Mouse (Mus musculus) heart, embryonic 15.5 days (tissue): Measurements from ENCODE around the gene Taok2. TPM values are rescaled to one million over a fixed set of nuclear protein-coding genes. Genes with fewer than 3 reads are reported as not detected.
"Not testable (repeated sequence)": the region's sequence is repeated elsewhere in the genome, so short reads cannot be mapped to it uniquely, and the experiment has no call there.

ENCODE experiments used
- ATAC-seq: fragments of 200-750 bp; cut with Nextera tagmentation; replicated peaks from 2 replicates; pipeline ENCODE4 v1.8.0; 2017; ENCODE audit warnings: low read depth, moderate TSS enrichment; ENCODE audit not compliant: insufficient number of reproducible peaks, insufficient read depth, low FRiP score
- H3K27ac ChIP-seq: fragments of 300-500 bp; sonication (generic); 2 replicates; pipeline ENCODE4 v1.5.1; 2015; ENCODE audit warnings: mild to moderate bottlenecking, inconsistent platforms
- H3K27me3 ChIP-seq: fragments of 300-500 bp; sonication (generic); 2 replicates; pipeline ENCODE4 v1.6.1; 2015; ENCODE audit warnings: inconsistent platforms
- H3K36me3 ChIP-seq: fragments of 300-500 bp; sonication (generic); 2 replicates; pipeline ENCODE4 v1.6.1; 2015; ENCODE audit warnings: mild to moderate bottlenecking, inconsistent platforms
- H3K4me1 ChIP-seq: fragments of 300-500 bp; sonication (generic); replicated peaks from 2 replicates; pipeline ENCODE4 v1.6.1; 2015; ENCODE audit warnings: inconsistent platforms
- H3K4me2 ChIP-seq: fragments of 300-500 bp; sonication (generic); 2 replicates; pipeline ENCODE4 v1.6.1; 2015; ENCODE audit warnings: inconsistent platforms, mild to moderate bottlenecking, moderate library complexity
- H3K4me3 ChIP-seq: fragments of 300-500 bp; sonication (generic); 2 replicates; pipeline ENCODE4 v1.5.1; 2015; ENCODE audit warnings: mild to moderate bottlenecking, inconsistent platforms
- H3K9ac ChIP-seq: fragments of 300-500 bp; sonication (generic); 2 replicates; pipeline ENCODE4 v1.6.1; 2015; ENCODE audit warnings: mild to moderate bottlenecking, inconsistent platforms
- H3K9me3 ChIP-seq: fragments of 300-500 bp; sonication (generic); replicated peaks from 2 replicates; pipeline ENCODE4 v1.6.1; 2016; ENCODE audit warnings: inconsistent platforms
- WGBS: fragments of 180-500 bp; shearing (Covaris S2); methylation state at CpG from one replicate; pipeline ENCODE4 v1.1.7; 2015; ENCODE audit warnings: mixed read lengths; 5-methylcytosine and 5-hydroxymethylcytosine counted together
- polyA plus RNA-seq: library from polyadenylated mRNA; unstranded; fragments of >200 nt; fragmentation: Nextera tagmentation; extraction: Ambion mirVana; gene quantifications from 2 replicates; pipeline ENCODE4 v1.2.1, GENCODE M21; 2015

The Taok2 gene
- polyA plus RNA-seq = 29.0 and 36.4 TPM in 2 replicates

GRCm38 (mm10) chr7:126884286-126885164, at the start of gene Taok2:
Gene Taok2 (minus strand): TSS chr7:126884703.
- Histone ChIP-seq H3K27me3 (no peaks in the 10 kb centered on the region), H3K27ac (peak within 1 kb of the TSS; percentile 96), H3K4me1 (peaks cover 36% of the 10 kb centered on the region), H3K36me3 (peaks cover 8% of the 10 kb centered on the region), H3K9me3 (no peaks in the 10 kb centered on the region), H3K4me2 (peak within 1 kb of the TSS; percentile 98), H3K4me3 (peak within 1 kb of the TSS; percentile 83), H3K9ac (peak within 1 kb of the TSS; percentile 89)
- under 1% methylated on average over 56 of the region's 56 CpGs for whole genome bisulfite sequencing
- peak; percentile 96 for ATAC-seq

- no peak overlapping the region for H3K27ac ChIP-seq
- H3K4me1 ChIP-seq = peaks cover 10% of the 10 kb centered on the region
- ATAC-seq = no peak
- no peak overlapping the region for H3K4me3 ChIP-seq
- H3K36me3 ChIP-seq = peaks cover 16% of the 10 kb centered on the region
- WGBS = 74% methylated on average over 2 of the region's 2 CpGs
- H3K9me3 ChIP-seq = no peaks in the 10 kb centered on the region
- H3K27me3 ChIP-seq = no peaks in the 10 kb centered on the region
- H3K4me2 ChIP-seq = no peak overlapping the region
- no peak overlapping the region for H3K9ac ChIP-seq
Observed at GRCm38 (mm10) chr7:126932652-126933051, 48.1 kb upstream of the Taok2 start.

GRCm38 (mm10) chr7:126929046-126929445, 44.5 kb upstream of the Taok2 start:
- H3K27ac ChIP-seq = peak overlapping the region; percentile 77
- 0% methylated on average over 27 of the region's 27 CpGs for WGBS
- H3K9me3 ChIP-seq = no peaks in the 10 kb centered on the region
- no peaks in the 10 kb centered on the region for H3K27me3 ChIP-seq
- peaks cover 9% of the 10 kb centered on the region for H3K36me3 ChIP-seq
- H3K9ac ChIP-seq = peak overlapping the region; percentile 94
- H3K4me3 ChIP-seq = peak overlapping the region; percentile 93
- H3K4me2 ChIP-seq = peak overlapping the region; percentile 97
- ATAC-seq = peak; percentile 45
- H3K4me1 ChIP-seq = peaks cover 10% of the 10 kb centered on the region

- Histone ChIP-seq H3K27me3 (no peaks in the 10 kb centered on the region), H3K4me1 (peaks cover 10% of the 10 kb centered on the region), H3K9me3 (no peaks in the 10 kb centered on the region), H3K4me3 (peak within 1 kb of the TSS; percentile 93), H3K27ac (peak within 1 kb of the TSS; percentile 77), H3K4me2 (peak within 1 kb of the TSS; percentile 97), H3K36me3 (peaks cover 6% of the 10 kb centered on the region), H3K9ac (peak within 1 kb of the TSS; percentile 94)
- 2% methylated on average over 56 of the region's 56 CpGs for WGBS
- peak; percentile 96 for ATAC-seq
Observed at GRCm38 (mm10) chr7:126928384-126929037, 44.0 kb upstream of the Taok2 start, which contains the start of gene Kctd13. Gene Kctd13 (plus strand): TSS chr7:126928879.

- no peaks in the 10 kb centered on the region for H3K9me3 ChIP-seq
- no peak overlapping the region for H3K4me2 ChIP-seq
- no peak for ATAC-seq
- H3K4me3 ChIP-seq = no peak overlapping the region
- 0 out of 2 replicates have a peak, but pooled peaks cover 2% of the 10 kb centered on the region for H3K36me3 ChIP-seq
- H3K4me1 ChIP-seq = peaks cover 14% of the 10 kb centered on the region
- WGBS = 29% methylated on average over 3 of the region's 3 CpGs
- H3K27me3 ChIP-seq = no peaks in the 10 kb centered on the region
- H3K27ac ChIP-seq = no peak overlapping the region
- no peak overlapping the region for H3K9ac ChIP-seq
Observed at GRCm38 (mm10) chr7:126926299-126926698, 41.8 kb upstream of the Taok2 start.

GRCm38 (mm10) chr7:126923999-126924398, 39.5 kb upstream of the Taok2 start:
- WGBS = 58% methylated on average over 5 of the region's 5 CpGs
- no peak overlapping the region for H3K9ac ChIP-seq
- H3K4me3 ChIP-seq = no peak overlapping the region
- H3K36me3 ChIP-seq = no peaks in the 10 kb centered on the region
- H3K27ac ChIP-seq = peak overlapping the region; percentile 47
- ATAC-seq = peak; percentile 28; the same call in 1 of the 2 replicates
- H3K4me2 ChIP-seq = no peak overlapping the region
- 0 out of 2 replicates have a peak, but pooled peaks cover 6% of the 10 kb centered on the region for H3K4me1 ChIP-seq
- no peaks in the 10 kb centered on the region for H3K27me3 ChIP-seq
- H3K9me3 ChIP-seq = no peaks in the 10 kb centered on the region

GRCm38 (mm10) chr7:126922624-126923060, 38.1 kb upstream of the Taok2 start, which contains the start of gene Tmem219:
Gene Tmem219 (minus strand): TSS chr7:126922917.
- WGBS = 57% methylated on average over 5 of the region's 5 CpGs
- no peak within 1 kb of the TSS for H3K9ac ChIP-seq
- H3K27ac ChIP-seq = peak within 1 kb of the TSS; percentile 47

GRCm38 (mm10) chr7:126921563-126921962, 37.1 kb upstream of the Taok2 start:
- Histone ChIP-seq H3K4me1 (0 out of 2 replicates have a peak, but pooled peaks cover 4% of the 10 kb centered on the region), H3K9me3 (no peaks in the 10 kb centered on the region), H3K27me3 (no peaks in the 10 kb centered on the region), H3K4me2 (no peak overlapping the region), H3K9ac (no peak overlapping the region), H3K27ac (no peak overlapping the region), H3K4me3 (no peak overlapping the region), H3K36me3 (no peaks in the 10 kb centered on the region)
- 64% methylated on average over 2 of the region's 2 CpGs for WGBS
- no peak for ATAC-seq

More at GRCm38 (mm10) chr7:126922624-126923060, 38.1 kb upstream of the Taok2 start, which contains the start of gene Tmem219:
- Histone ChIP-seq H3K4me2 (no peak within 1 kb of the TSS), H3K4me3 (no peak within 1 kb of the TSS), H3K27me3 (no peaks in the 10 kb centered on the region), H3K9me3 (no peaks in the 10 kb centered on the region), H3K4me1 (0 out of 2 replicates have a peak, but pooled peaks cover 4% of the 10 kb centered on the region), H3K36me3 (no peaks in the 10 kb centered on the region)
- ATAC-seq = 0 out of 2 replicates have a peak, but pooled peaks have one; percentile 35

GRCm38 (mm10) chr7:126919973-126920372, 35.5 kb upstream of the Taok2 start:
- Histone ChIP-seq H3K36me3 (no peaks in the 10 kb centered on the region), H3K27ac (no peak overlapping the region), H3K27me3 (no peaks in the 10 kb centered on the region), H3K9me3 (no peaks in the 10 kb centered on the region), H3K4me3 (no peak overlapping the region), H3K9ac (no peak overlapping the region), H3K4me1 (0 out of 2 replicates have a peak, but pooled peaks cover 4% of the 10 kb centered on the region), H3K4me2 (no peak overlapping the region)
- WGBS = 80% methylated on average over 4 of the region's 4 CpGs
- no peak for ATAC-seq

GRCm38 (mm10) chr7:126918356-126918755, 33.9 kb upstream of the Taok2 start:
- WGBS = 38% methylated on average over 4 of the region's 4 CpGs
- not testable (repeated sequence) for H3K4me2 ChIP-seq, ATAC-seq, H3K36me3 ChIP-seq, H3K4me1 ChIP-seq, H3K27me3 ChIP-seq, H3K4me3 ChIP-seq, H3K27ac ChIP-seq, H3K9ac ChIP-seq, H3K9me3 ChIP-seq

- no peaks in the 10 kb centered on the region for H3K36me3 ChIP-seq
- H3K4me1 ChIP-seq = no peaks in the 10 kb centered on the region
- no peak overlapping the region for H3K4me3 ChIP-seq
- no peak overlapping the region for H3K27ac ChIP-seq
- H3K27me3 ChIP-seq = no peaks in the 10 kb centered on the region
- WGBS = 67% methylated on average over 3 of the region's 3 CpGs
- no peak overlapping the region for H3K4me2 ChIP-seq
- ATAC-seq = no peak
- no peaks in the 10 kb centered on the region for H3K9me3 ChIP-seq
- H3K9ac ChIP-seq = no peak overlapping the region
Observed at GRCm38 (mm10) chr7:126914844-126915243, 30.3 kb upstream of the Taok2 start.
